Mouse (Mus musculus) midbrain, embryonic 10.5 days (tissue): ENCODE measurements around the gene Olfr625-ps1. TPM values are rescaled to one million over a fixed set of nuclear protein-coding genes. Genes with fewer than 3 reads are reported as not detected.
"Not testable (repeated sequence)": the region's sequence is repeated elsewhere in the genome, so short reads cannot be mapped to it uniquely, and the experiment has no call there.

Experiments
- DNase-seq: peaks from one replicate; pipeline ENCODE4 v3.0.0-alpha.2; 2017; ENCODE audit warnings: low spot score
- H3K27ac ChIP-seq: fragments of 300-500 bp; sonication (generic); replicated peaks from 2 replicates; pipeline ENCODE4 v1.5.1; 2016; ENCODE audit warnings: mild to moderate bottlenecking
- H3K27me3 ChIP-seq: fragments of 300-500 bp; sonication (generic); 2 replicates; pipeline ENCODE4 v1.6.1; 2016; ENCODE audit warnings: low read depth, mild to moderate bottlenecking; ENCODE audit not compliant: poor library complexity, severe bottlenecking
- H3K36me3 ChIP-seq: fragments of 300-500 bp; sonication (generic); 2 replicates; pipeline ENCODE4 v1.6.1; 2016; ENCODE audit warnings: mild to moderate bottlenecking, moderate library complexity
- H3K4me1 ChIP-seq: fragments of 300-500 bp; sonication (generic); 2 replicates; pipeline ENCODE4 v1.6.1; 2016
- H3K4me3 ChIP-seq: fragments of 300-500 bp; sonication (generic); 2 replicates; pipeline ENCODE4 v1.5.1; 2016; ENCODE audit warnings: mild to moderate bottlenecking, moderate library complexity
- H3K9me3 ChIP-seq: fragments of 300-500 bp; sonication (generic); replicated peaks from 2 replicates; pipeline ENCODE4 v1.6.1; 2016; ENCODE audit warnings: mild to moderate bottlenecking
- WGBS: fragments of 180-500 bp; shearing (Covaris S2); methylation state at CpG from one replicate; pipeline ENCODE4 v1.1.7; 2016; 5-methylcytosine and 5-hydroxymethylcytosine counted together
- polyA plus RNA-seq: library from polyadenylated mRNA; unstranded; fragments of >200 nt; fragmentation: Nextera tagmentation; extraction: Ambion mirVana; gene quantifications from 2 replicates; pipeline ENCODE4 v1.2.1, GENCODE M21; 2016

Gene Olfr625-ps1
- polyA plus RNA-seq = not detected in 2 replicates

DNA sequence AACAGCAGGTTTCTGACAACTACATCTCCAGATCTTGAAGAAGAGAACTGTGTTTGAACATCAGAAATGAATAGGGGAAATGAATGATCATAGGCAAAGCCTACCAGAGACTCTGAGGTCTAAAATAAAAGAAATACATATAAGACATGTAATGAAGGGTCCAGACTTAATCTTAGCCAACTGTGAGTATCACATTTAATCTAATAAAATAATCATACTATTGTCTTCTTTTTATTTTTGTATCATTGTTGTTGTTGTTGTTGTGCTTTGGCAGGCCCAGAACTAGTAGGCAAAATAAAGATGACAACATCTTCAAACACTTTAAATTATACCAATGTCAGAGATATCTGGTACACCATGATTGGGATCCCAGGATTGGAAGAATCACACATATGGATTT is at the start of gene Olfr625-ps1:
TSS of gene Olfr625-ps1 (plus strand) at position 301 of the 400 bp plus-strand sequence.
- Histone ChIP-seq H3K9me3 (no peaks in the 10 kb centered on the region), H3K27me3 (no peaks in the 10 kb centered on the region), H3K4me3 (no peak within 1 kb of the TSS), H3K36me3 (no peaks in the 10 kb centered on the region), H3K27ac (no peak within 1 kb of the TSS), H3K4me1 (no peaks in the 10 kb centered on the region)
- DNase-seq = no peak

DNA sequence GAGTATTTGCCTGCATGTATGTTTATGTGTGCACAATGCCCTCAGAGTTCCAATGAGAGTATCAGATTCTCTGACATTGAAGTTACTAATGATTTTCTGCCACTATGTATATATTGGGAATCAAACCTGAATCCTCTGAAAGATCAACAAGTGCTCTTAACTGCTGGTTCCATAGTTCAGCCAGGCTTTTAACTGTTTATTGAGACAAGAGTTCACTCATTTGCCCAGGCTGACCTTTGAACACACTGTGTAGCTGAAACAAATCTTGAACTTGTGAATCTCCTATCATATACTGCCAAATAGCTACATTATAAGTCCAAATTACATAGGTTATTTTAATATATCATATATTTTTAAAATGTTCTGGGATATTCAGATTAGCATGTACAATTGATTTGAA is 45.7 kb upstream of the Olfr625-ps1 start:
- no peaks in the 10 kb centered on the region for H3K36me3 ChIP-seq
- H3K4me3 ChIP-seq = no peak overlapping the region
- no peaks in the 10 kb centered on the region for H3K4me1 ChIP-seq
- no peak overlapping the region for H3K27ac ChIP-seq
- no peaks in the 10 kb centered on the region for H3K27me3 ChIP-seq
- H3K9me3 ChIP-seq = no peaks in the 10 kb centered on the region
- no peak for DNase-seq

DNA sequence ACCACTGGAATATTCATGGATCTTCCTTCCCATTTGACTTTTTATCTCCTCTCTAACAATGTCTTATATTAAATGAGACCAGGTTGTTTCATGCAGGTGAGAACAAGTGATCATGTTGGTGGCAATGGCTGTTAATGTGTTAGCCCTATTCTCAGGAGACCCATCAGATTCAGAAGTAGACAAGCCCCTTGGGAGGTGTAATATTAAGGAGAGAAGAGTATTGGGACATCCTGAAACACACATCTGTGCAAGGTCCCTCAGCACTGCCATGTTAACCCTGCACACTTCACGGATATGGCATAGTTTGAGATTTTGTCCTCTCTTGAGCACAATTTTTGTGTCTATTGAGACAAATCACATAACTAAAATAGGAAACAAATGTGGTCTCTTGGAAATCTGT is 39.9 kb upstream of the Olfr625-ps1 start, which contains the start of gene Olfr622:
TSS of gene Olfr622 (minus strand) at position 101 of the 400 bp plus-strand sequence.
- DNase-seq = no peak
- Histone ChIP-seq H3K27ac (no peak within 1 kb of the TSS), H3K4me1 (no peaks in the 10 kb centered on the region), H3K4me3 (no peak within 1 kb of the TSS), H3K9me3 (no peaks in the 10 kb centered on the region), H3K27me3 (no peaks in the 10 kb centered on the region), H3K36me3 (no peaks in the 10 kb centered on the region)
- 75% methylated on average over 1 of the region's 1 CpGs for WGBS

DNA sequence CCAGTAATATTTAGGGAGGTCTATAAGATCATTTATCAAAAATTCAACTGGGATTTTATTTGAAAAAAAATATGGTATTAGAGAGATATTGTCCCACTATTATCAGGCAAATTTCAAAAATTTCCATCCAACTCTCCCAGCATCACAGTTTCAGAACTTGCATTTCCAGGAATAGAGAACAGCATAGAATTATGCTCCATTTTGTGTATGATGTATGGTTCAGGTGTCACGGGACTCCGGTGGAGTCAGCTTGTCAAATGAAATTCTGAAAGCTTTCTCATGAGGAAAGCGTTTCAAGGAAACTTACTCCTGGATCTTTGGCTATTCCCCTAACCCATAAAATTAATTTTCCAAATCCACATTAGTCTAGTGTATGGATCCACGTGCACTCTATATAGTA is 38.5 kb upstream of the Olfr625-ps1 start:
- Histone ChIP-seq H3K4me1 (no peaks in the 10 kb centered on the region), H3K4me3 (no peak overlapping the region), H3K36me3 (no peaks in the 10 kb centered on the region), H3K27ac (no peak overlapping the region), H3K27me3 (no peaks in the 10 kb centered on the region), H3K9me3 (no peaks in the 10 kb centered on the region)
- DNase-seq = no peak
- 91% methylated on average over 4 of the region's 4 CpGs for WGBS

DNA sequence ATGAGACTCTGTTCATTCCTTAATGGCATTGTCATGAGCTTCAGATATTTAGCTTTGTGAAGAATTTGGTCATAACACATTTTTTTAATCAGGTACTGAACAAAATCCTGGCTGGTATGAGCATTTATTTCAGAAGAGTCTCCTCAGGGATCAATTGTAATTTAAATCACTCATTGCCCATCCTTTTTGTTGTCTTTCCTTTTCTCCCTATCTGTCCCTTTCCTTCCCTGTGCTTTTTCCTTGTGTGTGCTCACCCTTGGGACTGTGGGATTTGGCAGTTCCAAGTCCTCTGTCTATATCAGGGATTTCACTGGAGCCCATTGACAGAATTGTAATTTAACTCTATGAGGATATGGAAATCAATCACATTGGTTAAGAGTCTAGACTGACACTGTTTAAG is 18.9 kb upstream of the Olfr625-ps1 start, which contains the start of gene Olfr623:
TSS of gene Olfr623 (minus strand) at position 101 of the 400 bp plus-strand sequence.
- Histone ChIP-seq H3K27me3 (no peaks in the 10 kb centered on the region), H3K9me3 (no peaks in the 10 kb centered on the region), H3K4me3 (no peak within 1 kb of the TSS), H3K27ac (no peak within 1 kb of the TSS), H3K36me3 (no peaks in the 10 kb centered on the region), H3K4me1 (no peaks in the 10 kb centered on the region)
- no peak for DNase-seq

DNA sequence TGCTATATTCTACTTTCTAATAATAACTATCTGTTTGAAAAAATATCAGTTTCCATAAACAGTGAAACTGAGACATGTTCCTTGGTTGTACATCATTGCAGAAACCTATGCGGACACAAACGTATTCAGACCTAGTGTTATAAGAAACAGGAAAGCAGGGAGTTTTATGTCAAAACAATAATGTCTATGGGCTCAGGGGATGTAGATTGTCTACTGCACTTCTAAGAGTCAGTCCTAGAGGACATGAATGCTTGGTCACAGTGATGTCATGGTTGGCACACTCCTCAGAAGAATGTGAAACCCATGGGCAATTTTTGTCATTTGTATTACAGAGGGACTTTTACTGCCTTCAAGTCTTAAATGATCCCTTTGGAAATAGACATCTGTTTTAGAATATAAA is 11.4 kb upstream of the Olfr625-ps1 start, which contains the start of gene Olfr624:
TSS of gene Olfr624 (minus strand) at position 101 of the 400 bp plus-strand sequence.
- H3K4me3 ChIP-seq = no peak within 1 kb of the TSS
- H3K4me1 ChIP-seq = no peaks in the 10 kb centered on the region
- DNase-seq = no peak
- 93% methylated on average over 2 of the region's 2 CpGs for WGBS
- no peak within 1 kb of the TSS for H3K27ac ChIP-seq
- H3K27me3 ChIP-seq = no peaks in the 10 kb centered on the region
- H3K36me3 ChIP-seq = no peaks in the 10 kb centered on the region
- no peaks in the 10 kb centered on the region for H3K9me3 ChIP-seq

DNA sequence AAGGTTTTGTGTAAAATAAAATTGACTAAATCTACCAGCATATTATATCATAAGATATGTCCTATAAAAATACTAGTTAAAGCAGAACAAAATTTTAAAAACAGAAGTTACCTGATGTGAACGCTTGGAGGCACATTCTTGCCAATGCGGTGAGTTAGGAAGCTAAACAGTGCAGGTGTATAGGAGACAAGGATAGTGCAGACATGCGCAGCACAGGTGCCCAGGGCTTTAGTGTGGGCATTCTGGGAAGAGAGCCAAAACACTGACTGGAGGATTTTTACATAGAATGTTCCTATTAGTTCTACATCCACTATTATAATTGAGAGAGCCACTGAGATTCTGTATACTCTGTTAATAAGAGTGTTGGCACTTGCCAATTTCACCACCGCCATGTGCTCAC is 16.9 kb downstream of the Olfr625-ps1 start:
- H3K27ac ChIP-seq = no peak overlapping the region
- H3K4me3 ChIP-seq = no peak overlapping the region
- no peaks in the 10 kb centered on the region for H3K27me3 ChIP-seq
- no peaks in the 10 kb centered on the region for H3K36me3 ChIP-seq
- WGBS = 94% methylated on average over 4 of the region's 4 CpGs
- H3K9me3 ChIP-seq = no peaks in the 10 kb centered on the region
- H3K4me1 ChIP-seq = no peaks in the 10 kb centered on the region
- no peak for DNase-seq

DNA sequence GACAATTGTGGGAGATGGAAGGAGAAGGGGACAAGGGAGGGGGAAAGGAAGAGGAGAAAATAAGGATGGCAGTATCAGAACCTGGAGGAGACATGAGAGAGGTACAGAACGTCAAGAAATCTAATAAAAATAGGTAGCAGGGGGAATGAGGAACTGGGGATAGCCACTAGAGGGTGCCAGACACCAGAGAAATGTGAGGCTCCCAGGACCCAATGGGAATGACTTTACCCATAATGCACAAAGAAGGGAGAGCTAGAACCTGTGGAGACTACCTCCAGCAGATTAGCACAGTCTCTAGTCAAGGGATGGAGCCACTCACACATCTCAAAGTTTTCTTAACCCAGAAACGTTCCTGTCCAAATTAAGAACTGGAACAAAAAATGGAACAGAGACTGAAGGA is 29.5 kb downstream of the Olfr625-ps1 start:
- WGBS = 58% methylated on average over 2 of the region's 2 CpGs
- H3K36me3 ChIP-seq = no peaks in the 10 kb centered on the region
- no peak for DNase-seq

DNA sequence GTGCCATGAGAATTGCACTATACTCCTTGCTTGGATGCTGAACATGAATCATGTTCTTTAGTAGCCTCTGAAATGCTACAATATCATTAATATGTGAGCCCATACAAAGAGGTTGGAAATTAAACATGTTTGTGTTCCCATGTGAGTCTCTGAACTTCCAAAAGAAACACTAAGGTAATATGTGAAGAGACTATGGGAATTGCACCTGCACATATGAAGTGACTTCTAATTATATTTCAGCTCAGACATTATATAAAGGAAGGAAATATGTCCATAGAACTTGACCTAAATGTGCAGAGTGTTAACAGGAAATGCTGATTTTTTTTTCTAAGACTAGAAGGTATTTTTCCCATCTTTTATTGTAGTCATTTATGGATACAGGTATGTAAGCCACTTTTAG is 31.9 kb downstream of the Olfr625-ps1 start, which contains the start of gene Olfr243:
TSS of gene Olfr243 (plus strand) at position 301 of the 400 bp plus-strand sequence.
- no peak within 1 kb of the TSS for H3K4me3 ChIP-seq
- H3K9me3 ChIP-seq = no peaks in the 10 kb centered on the region

More for the DNA sequence above, 29.5 kb downstream of the Olfr625-ps1 start:
- Histone ChIP-seq H3K4me3 (no peak overlapping the region), H3K27me3 (no peaks in the 10 kb centered on the region), H3K27ac (no peak overlapping the region), H3K9me3 (no peaks in the 10 kb centered on the region), H3K4me1 (no peaks in the 10 kb centered on the region)

DNA sequence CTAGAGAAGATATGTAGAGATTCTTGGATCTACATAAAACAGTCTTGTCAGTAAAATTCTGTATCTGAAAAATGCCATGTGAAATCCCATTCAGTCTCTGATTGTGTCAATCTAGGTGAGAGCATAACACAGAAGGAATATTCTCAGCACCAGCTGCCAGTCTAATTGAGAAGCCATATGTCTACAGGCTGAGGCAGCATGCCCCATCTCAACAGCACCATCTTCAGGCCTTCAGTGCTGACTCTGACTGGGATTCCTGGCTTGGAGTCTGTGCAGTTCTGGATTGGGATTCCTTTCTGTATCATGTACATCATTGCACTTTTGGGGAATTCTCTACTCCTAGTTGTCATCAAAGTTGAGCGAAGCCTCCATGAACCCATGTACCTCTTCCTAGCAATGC is 33.9 kb downstream of the Olfr625-ps1 start:
- H3K4me3 ChIP-seq, H3K27ac ChIP-seq, H3K27me3 ChIP-seq, H3K36me3 ChIP-seq, DNase-seq, H3K4me1 ChIP-seq, H3K9me3 ChIP-seq: not testable (repeated sequence)
- WGBS = 90% methylated on average over 1 of the region's 1 CpGs

More for the DNA sequence above, 31.9 kb downstream of the Olfr625-ps1 start, which contains the start of gene Olfr243:
- H3K27me3 ChIP-seq = no peaks in the 10 kb centered on the region
- H3K36me3 ChIP-seq = no peaks in the 10 kb centered on the region
- DNase-seq = no peak
- no peaks in the 10 kb centered on the region for H3K4me1 ChIP-seq
- no peak within 1 kb of the TSS for H3K27ac ChIP-seq

DNA sequence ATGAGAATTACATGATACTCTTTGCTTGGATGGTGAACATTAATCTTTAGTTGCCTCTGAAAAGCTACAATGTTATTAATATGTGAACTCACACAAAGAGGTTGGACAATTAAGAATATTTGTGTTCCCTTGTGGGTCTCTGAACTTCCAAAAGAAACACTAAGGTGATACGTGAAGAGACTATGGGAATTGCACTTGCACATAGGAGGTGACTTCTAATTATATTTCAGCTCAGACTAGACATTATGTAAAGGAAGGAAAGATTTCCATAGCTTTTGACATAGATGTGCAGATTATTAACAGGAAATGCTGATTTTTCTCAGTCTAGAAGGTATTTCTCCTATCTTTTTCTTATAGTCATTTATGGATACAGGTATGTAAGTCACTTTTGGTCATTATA is 47.6 kb downstream of the Olfr625-ps1 start, which contains the start of gene Olfr628:
TSS of gene Olfr628 (plus strand) at position 301 of the 400 bp plus-strand sequence.
- no peaks in the 10 kb centered on the region for H3K36me3 ChIP-seq
- no peak within 1 kb of the TSS for H3K27ac ChIP-seq
- WGBS = 93% methylated on average over 1 of the region's 1 CpGs

More for the DNA sequence above, 47.6 kb downstream of the Olfr625-ps1 start, which contains the start of gene Olfr628:
- H3K9me3 ChIP-seq = no peaks in the 10 kb centered on the region
- H3K4me1 ChIP-seq = no peaks in the 10 kb centered on the region
- no peak for DNase-seq
- no peaks in the 10 kb centered on the region for H3K27me3 ChIP-seq
- no peak within 1 kb of the TSS for H3K4me3 ChIP-seq
